Mouse (Mus musculus): Measurements from ENCODE around the gene Zdhhc3.

GRCm38 (mm10) chr9:123079149-123079548 lies 33.9 kb downstream of the Zdhhc3 start:
- no peak for TF ChIP-seq POLR2A (IDR thresholded peaks at IDR 0.05; ENCODE audit: low read depth, low read length)
- TF ChIP-seq CTCF (IDR thresholded peaks at IDR 0.05; ENCODE audit: extremely low read depth, insufficient read length, insufficient replicate concordance, low read depth, low read length): no peak
